Mouse (Mus musculus): ENCODE measurements around the gene B4gat1. TPM values are rescaled to one million over a fixed set of nuclear protein-coding genes. Genes with fewer than 3 reads are reported as not detected.

Gene B4gat1
- total and polyA plus RNA-seq, 2 experiments from 2014 or later: 136 to 172 TPM

DNA sequence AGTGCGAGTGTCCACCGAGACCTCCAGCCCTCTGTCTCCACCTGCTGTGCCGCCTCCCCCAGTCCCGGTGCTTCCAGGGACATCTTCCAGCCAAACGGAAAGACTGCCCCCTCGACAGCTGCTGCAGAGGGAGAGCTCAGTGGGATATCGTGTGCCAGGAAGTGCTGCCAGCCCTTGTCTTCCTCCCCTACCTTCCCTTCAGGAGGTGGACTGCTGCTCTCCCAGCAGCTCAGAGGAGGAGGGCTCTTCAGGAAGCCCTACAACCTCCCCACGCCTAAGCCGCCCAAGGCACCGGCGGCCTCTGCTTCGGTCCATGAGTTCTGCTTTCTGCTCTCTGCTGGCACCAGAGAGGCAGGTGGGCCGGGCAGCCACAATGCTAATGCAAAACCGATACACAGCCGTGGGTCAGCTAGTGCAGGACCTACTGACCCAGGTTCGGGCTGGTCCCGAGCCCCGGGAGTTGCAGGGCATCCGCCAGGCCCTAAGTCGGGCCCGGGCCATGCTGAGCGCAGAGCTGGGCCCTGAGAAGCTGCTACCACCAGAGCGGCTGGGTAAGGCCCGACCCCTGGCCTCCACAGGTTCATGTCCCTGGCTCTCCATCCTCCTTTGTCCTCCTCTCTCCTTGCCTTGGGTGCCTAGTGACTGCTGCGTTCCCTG, 13.7 kb downstream of the B4gat1 start:
- no peak overlapping the region for H3K4me3 ChIP-seq (ENCODE audit: low read depth, low read length)
- no peak overlapping the region for H3K27ac ChIP-seq (ENCODE audit: low read depth, low read length)
- DNase-seq (ENCODE audit: low spot score) (no peak), ATAC-seq (ENCODE audit: low FRiP score) (no peak)
- TF ChIP-seq CTCF (IDR thresholded peaks at IDR 0.05): no peak
- 32% methylated on average over 25 of the region's 25 CpGs for WGBS
- H3K4me2 ChIP-seq (ENCODE audit: low read depth, low read length, poor library complexity, severe bottlenecking): no peak overlapping the region
- H3K4me1 ChIP-seq (ENCODE audit: insufficient read depth, low read length): peaks cover 3% of the 10 kb centered on the region
- peaks cover 20% of the 10 kb centered on the region for H3K36me3 ChIP-seq (ENCODE audit: insufficient read depth, low read length)
- no peaks in the 10 kb centered on the region for H3K9me3 ChIP-seq (ENCODE audit: low read length)
- no peak overlapping the region for H3K9ac ChIP-seq (replicated peaks; ENCODE audit: low read length, poor library complexity, severe bottlenecking)
- peaks cover 23% of the 10 kb centered on the region; the same call in 1 of the 2 replicates for H3K27me3 ChIP-seq (ENCODE audit: insufficient read depth, low read length)

DNA sequence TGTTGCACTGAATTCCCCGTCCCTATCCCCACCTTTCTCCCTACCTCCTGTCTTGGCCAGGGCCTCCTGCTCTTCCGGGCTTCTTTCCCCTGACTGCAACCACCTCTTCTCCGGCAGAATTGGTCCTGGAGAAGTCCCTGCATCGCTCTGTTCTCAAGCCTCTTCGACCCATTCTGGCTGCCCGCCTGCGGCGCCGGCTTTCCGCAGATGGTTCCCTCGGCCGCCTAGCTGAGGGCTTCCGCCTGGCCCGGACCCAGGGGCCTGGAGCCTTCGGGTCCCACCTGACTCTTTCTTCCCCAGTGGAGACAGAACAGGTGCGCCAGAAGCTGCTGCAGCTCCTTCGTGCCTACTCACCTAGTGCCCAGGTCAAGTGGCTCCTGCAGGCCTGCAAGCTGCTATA, 14.2 kb downstream of the B4gat1 start:
- TF ChIP-seq CTCF (IDR thresholded peaks at IDR 0.05): no peak
- peaks cover 23% of the 10 kb centered on the region; the same call in 1 of the 2 replicates for H3K27me3 ChIP-seq (ENCODE audit: insufficient read depth, low read length)
- ATAC-seq (ENCODE audit: low FRiP score) (no peak), DNase-seq (ENCODE audit: low spot score) (no peak)
- no peak overlapping the region for H3K4me3 ChIP-seq (ENCODE audit: low read depth, low read length)
- no peak overlapping the region for H3K27ac ChIP-seq (ENCODE audit: low read depth, low read length)
- H3K9ac ChIP-seq (replicated peaks; ENCODE audit: low read length, poor library complexity, severe bottlenecking): no peak overlapping the region
- WGBS: 57% methylated on average over 17 of the region's 17 CpGs
- H3K9me3 ChIP-seq (ENCODE audit: low read length): no peaks in the 10 kb centered on the region
- H3K4me1 ChIP-seq (ENCODE audit: insufficient read depth, low read length): peaks cover 3% of the 10 kb centered on the region
- H3K36me3 ChIP-seq (ENCODE audit: insufficient read depth, low read length): peaks cover 15% of the 10 kb centered on the region
- no peak overlapping the region for H3K4me2 ChIP-seq (ENCODE audit: low read depth, low read length, poor library complexity, severe bottlenecking)

GRCm38 (mm10) chr19:5053909-5054308, 15.3 kb downstream of the B4gat1 start:
- no peak overlapping the region for H3K4me2 ChIP-seq (ENCODE audit: low read depth, low read length, poor library complexity, severe bottlenecking)
- H3K4me1 ChIP-seq (ENCODE audit: insufficient read depth, low read length): peaks cover 3% of the 10 kb centered on the region
- WGBS: 18% methylated on average over 9 of the region's 9 CpGs
- peaks cover 23% of the 10 kb centered on the region; the same call in 1 of the 2 replicates for H3K27me3 ChIP-seq (ENCODE audit: insufficient read depth, low read length)
- no peak overlapping the region for H3K4me3 ChIP-seq (ENCODE audit: low read depth, low read length)
- H3K9ac ChIP-seq (replicated peaks; ENCODE audit: low read length, poor library complexity, severe bottlenecking): no peak overlapping the region
- H3K27ac ChIP-seq (ENCODE audit: low read depth, low read length): no peak overlapping the region
- no peaks in the 10 kb centered on the region for H3K9me3 ChIP-seq (ENCODE audit: low read length)
- no peak for ATAC-seq (ENCODE audit: low FRiP score)
- TF ChIP-seq CTCF (IDR thresholded peaks at IDR 0.05): peak; percentile 70
- H3K36me3 ChIP-seq (ENCODE audit: insufficient read depth, low read length): peaks cover 9% of the 10 kb centered on the region
- no peak for DNase-seq (ENCODE audit: low spot score)

DNA sequence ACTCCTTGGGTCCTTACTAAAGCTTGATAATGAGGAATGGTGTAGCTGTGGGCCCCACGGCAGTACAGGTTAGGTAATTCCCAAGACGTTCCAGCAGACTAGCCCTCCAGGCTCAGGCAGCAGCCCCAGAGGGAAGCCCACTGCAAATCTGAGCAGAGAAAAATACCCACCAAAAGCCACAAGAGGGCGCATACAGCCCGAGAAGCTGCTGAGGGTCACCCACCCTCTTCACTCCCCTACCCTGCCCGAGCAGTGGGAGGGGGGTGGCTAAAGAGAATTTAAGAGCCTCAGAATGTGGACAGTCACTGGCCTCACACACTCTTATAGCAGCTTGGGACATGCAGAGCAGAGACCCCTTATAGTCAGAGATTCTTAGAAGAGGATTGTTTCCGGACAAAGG, 17.6 kb downstream of the B4gat1 start:
- peak; percentile 60 for DNase-seq (ENCODE audit: low spot score)
- H3K4me3 ChIP-seq (ENCODE audit: low read depth, low read length): no peak overlapping the region
- TF ChIP-seq CTCF (IDR thresholded peaks at IDR 0.05): peak; percentile 82
- no peaks in the 10 kb centered on the region for H3K4me1 ChIP-seq (ENCODE audit: insufficient read depth, low read length)
- no peak overlapping the region for H3K9ac ChIP-seq (replicated peaks; ENCODE audit: low read length, poor library complexity, severe bottlenecking)
- no peaks in the 10 kb centered on the region for H3K9me3 ChIP-seq (ENCODE audit: low read length)
- H3K4me2 ChIP-seq (ENCODE audit: low read depth, low read length, poor library complexity, severe bottlenecking): no peak overlapping the region
- peaks cover 20% of the 10 kb centered on the region; the same call in 1 of the 2 replicates for H3K27me3 ChIP-seq (ENCODE audit: insufficient read depth, low read length)
- no peak overlapping the region for H3K27ac ChIP-seq (ENCODE audit: low read depth, low read length)
- 11% methylated on average over 6 of the region's 6 CpGs for WGBS
- H3K36me3 ChIP-seq (ENCODE audit: insufficient read depth, low read length): no peaks in the 10 kb centered on the region
- ATAC-seq (ENCODE audit: low FRiP score): peak; percentile 50; the same call in 1 of the 2 replicates

GRCm38 (mm10) chr19:5057876-5058775, 19.5 kb downstream of the B4gat1 start:
- Histone ChIP-seq H3K4me3 (ENCODE audit: low read depth, low read length) (no peak overlapping the region), H3K9ac (replicated peaks; ENCODE audit: low read length, poor library complexity, severe bottlenecking) (no peak overlapping the region), H3K4me1 (ENCODE audit: insufficient read depth, low read length) (no peaks in the 10 kb centered on the region), H3K36me3 (ENCODE audit: insufficient read depth, low read length) (no peaks in the 10 kb centered on the region), H3K9me3 (ENCODE audit: low read length) (no peaks in the 10 kb centered on the region), H3K27me3 (ENCODE audit: insufficient read depth, low read length) (peaks cover 6% of the 10 kb centered on the region; the same call in 1 of the 2 replicates), H3K27ac (ENCODE audit: low read depth, low read length) (no peak overlapping the region), H3K4me2 (ENCODE audit: low read depth, low read length, poor library complexity, severe bottlenecking) (no peak overlapping the region)
- ATAC-seq (ENCODE audit: low FRiP score) (no peak), DNase-seq (ENCODE audit: low spot score) (no peak)
- TF ChIP-seq CTCF (IDR thresholded peaks at IDR 0.05): no peak
- 27% methylated on average over 16 of the region's 16 CpGs for WGBS

All from midbrain, postnatal 0 days (tissue).